Mouse (Mus musculus) gastrocnemius, postnatal 10 days (tissue): ENCODE measurements around the gene Synpo2l. TPM values are rescaled to one million over a fixed set of nuclear protein-coding genes. Genes with fewer than 3 reads are reported as not detected.

Experiments used
- DNase-seq: peaks from one replicate; pipeline ENCODE4 v3.0.0; 2021; ENCODE audit warnings: mixed read lengths
- total RNA-seq, 2 experiments: library from RNA; stranded (reverse); gene quantifications; 2 replicates each; pipeline ENCODE4 v1.2.3; 2021

The Synpo2l gene
- total RNA-seq, 2 experiments from 2014 or later: 238 to 251 TPM

DNA sequence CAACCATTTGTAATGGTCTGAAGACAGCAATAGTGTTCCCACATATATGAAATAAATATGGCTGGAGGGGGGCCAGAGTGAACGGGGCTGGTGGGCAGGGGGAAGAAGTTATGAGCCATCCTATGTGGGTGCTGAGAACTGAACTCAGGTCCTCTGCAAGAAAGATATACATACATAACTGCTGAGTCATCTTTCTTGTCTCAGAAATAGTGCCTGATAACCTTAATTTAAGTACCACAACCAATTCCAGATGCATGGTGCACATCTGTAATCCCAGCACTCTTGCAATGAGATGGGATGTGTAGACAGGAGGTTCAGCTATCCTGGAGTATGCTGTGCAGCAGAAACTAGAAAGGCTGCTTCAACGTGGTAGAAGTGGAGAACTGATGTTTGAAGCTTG lies 13.6 kb upstream of the Synpo2l start:
- no peak for DNase-seq

DNA sequence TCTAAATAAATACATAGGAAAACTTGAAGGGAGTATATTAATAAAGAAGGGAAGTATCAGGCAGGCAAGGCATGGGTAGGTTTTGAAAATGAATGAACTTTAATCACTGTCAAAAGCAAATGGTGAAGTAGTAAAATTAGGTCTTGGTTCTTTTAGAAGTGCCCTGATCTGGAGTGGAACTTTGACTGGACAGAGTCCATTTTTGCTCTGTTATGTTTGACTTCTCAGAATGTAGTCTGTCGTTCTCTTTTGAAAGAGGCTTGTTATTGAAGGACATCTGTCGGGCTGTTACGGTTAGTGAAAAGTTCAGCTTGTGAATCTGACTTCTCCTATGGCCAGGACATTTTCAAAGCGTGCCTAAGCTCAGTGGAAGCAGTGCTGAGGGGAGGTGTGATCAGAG lies 9.8 kb upstream of the Synpo2l start:
- DNase-seq: no peak

DNA sequence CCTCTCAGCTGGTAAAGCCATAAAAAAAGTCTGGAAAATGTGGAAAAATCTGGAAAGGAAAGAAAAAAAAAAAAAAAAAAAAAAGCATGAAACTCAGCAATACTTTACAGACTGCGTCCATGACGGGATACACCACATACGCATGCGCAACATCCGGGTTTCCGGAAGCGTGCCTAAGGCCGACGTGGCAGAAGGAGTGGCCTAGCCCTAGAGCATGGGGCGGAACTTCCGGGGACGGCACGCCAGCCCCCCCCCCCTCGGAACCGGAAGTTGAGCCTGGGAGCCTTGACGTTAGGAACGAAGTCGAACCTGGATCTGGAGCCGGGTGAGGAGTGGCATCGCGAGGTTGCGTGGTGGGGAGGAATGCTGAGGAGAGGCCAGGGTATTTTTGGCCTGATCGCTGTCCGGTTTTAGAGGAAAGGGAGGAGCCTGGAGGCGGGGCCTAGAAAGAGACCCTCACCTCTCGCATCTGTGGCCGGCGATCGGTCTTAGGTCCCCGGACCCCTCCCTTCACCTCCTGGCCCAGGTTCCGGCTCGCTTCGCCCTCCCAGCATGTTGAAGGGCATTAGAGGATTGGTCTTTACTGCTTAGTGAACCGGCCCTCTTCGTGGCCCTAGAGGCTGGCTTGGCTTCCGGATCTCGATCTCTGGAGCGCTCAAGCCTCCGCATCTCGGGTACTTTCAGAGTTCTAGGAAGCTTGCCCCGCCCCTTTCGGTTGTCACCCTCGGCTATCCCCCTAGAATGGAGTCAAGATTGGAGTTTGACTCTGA lies 6.1 kb upstream of the Synpo2l start, which contains the start of gene Sec24c:
Gene Sec24c (plus strand): TSS at position 245 of the 770 bp plus-strand sequence.
- peak; percentile 100 for DNase-seq

DNA sequence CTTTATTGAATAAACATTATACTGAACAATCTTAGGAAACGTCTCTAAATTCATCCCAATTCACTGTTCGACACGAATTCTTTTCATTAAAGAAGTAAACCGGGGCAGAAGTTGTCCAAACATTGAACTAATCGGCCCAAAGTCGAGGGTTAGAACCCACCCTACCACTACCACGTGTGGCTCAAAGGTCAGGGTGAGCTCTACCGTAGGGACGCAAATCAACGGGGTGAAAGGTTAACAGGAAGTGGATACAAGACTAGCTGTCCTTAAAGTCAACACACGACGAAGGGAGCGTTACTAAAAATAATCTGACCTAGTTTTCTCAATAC lies 5.5 kb upstream of the Synpo2l start:
- DNase-seq: no peak

DNA sequence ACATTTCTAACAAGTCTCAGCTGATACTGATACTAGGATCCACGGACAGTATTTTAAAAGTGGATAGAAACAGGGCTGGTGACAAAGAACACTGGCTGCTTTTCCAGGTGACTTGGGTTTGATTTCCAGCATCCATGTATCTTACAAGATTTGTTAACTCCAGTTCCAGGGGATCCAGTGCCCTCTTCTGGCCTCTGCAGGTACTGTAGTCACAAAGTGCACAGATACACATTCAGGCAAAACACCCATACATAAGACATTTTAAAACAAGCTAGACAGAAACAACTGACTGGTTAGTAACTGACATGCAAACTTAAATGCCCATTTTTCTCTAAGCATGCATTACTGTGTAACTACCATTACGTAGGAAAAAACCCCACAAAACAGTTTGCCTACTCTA lies 4.8 kb upstream of the Synpo2l start:
- peak; percentile 44 for DNase-seq

DNA sequence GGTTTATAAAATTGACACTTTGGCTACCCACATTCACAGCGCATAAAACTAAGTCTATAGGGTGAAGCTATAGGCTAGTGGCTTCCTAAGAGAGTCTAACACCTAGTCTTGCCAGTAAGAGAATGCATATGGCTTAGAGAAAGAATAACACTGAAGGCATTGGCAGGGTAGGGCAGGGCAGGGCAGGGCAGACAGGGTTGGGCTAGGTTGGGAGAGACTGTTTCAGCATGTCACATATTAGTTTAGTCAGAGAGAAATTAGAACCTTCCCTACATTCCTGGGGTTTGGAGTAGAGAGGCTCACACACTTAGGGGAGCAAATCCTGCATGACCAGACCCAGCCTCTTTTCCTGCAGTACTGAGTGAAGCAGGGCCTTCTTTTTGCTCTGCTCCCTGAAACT lies 685 bp downstream of the Synpo2l start:
- DNase-seq: no peak

DNA sequence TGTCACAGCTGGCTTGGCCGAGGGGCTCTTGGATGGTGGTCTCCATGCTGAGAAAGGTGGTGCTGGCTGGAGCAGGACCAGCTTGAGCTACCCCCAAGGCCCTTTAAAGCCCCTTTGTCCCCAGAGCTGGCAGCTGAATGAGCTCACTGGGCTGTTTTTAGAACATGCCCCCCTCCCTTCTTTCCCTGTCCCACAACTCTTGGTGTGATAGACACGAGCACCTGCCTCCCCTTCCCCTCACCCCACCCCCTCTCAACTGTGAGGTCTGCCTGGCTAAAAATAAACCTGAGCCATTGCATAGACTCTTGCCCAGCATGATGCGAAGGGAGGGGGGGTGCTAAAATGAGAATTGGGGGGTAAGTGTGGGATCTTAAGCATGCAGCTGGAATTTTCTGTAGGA lies 3.7 kb downstream of the Synpo2l start:
- DNase-seq: peak; percentile 31

DNA sequence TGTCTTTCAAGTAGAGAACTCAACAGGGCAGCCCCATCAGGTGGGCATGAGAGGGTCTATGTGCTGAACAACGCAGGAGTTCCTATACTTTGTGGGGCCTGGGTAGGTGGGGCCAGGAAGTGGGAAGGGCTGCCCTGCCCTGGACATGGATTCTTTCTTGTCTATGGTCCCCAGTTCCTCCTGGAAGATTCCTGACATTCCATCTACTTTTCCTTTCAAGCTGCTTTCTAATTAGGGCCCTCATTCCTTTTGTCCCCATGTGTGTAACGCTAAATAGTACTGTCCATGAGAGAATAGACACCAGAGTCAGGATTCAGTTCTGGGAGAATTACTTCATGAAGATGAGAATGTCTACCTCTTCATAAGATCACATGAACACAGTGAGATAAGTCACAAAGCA lies 4.6 kb downstream of the Synpo2l start:
- no peak for DNase-seq

DNA sequence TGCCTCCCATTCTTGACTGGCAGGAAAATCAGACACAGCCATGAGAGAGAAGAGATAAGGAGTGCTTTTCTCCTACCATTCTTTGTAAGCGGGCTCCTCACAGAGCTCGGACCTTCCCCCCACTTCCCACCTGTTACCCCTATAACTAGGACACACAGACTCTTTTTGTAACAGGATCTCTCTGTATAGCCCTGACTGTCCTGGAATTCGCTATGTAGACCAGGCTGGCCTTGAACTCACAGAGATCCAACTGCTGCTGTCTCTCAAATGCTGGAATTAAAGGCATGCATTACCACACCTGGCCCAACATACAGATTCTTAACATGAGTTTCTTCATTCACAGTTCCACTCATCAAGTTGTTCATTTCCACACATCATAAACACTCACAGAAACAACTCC lies 5.4 kb downstream of the Synpo2l start:
- no peak for DNase-seq

DNA sequence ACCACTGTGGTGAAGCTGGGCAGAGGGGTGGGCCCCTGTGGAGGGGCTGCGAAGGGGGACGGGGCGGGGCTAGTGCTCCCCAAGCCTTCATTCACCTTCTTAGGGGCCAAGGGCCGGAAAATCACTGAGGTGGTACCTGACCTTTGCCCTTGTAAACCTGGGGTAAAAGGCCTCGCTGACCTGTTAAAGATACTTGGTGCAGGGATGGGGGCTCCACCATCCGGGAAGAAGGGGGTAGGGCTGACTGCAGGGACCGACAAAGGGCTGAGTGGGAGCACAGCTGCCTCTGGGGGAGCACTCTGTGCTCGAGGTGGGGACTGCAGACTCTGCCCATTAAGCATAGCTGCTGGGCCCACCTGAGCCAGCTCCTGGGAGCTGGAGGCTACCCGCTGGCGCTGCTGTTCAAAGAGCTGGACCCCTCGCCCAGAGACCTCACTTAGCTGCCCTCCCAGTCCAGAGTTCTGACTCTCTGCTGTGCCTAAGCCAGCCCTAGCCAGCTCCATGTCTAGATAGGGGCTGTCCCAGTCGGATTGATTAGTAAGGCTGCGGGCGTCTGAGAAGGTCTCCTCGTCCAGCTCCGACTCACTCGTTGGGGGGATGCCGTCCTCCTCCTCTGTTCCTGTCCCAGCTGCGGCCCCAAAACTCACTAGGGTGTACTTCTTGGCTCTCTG lies 6.4 kb downstream of the Synpo2l start:
- DNase-seq: peak; percentile 36

DNA sequence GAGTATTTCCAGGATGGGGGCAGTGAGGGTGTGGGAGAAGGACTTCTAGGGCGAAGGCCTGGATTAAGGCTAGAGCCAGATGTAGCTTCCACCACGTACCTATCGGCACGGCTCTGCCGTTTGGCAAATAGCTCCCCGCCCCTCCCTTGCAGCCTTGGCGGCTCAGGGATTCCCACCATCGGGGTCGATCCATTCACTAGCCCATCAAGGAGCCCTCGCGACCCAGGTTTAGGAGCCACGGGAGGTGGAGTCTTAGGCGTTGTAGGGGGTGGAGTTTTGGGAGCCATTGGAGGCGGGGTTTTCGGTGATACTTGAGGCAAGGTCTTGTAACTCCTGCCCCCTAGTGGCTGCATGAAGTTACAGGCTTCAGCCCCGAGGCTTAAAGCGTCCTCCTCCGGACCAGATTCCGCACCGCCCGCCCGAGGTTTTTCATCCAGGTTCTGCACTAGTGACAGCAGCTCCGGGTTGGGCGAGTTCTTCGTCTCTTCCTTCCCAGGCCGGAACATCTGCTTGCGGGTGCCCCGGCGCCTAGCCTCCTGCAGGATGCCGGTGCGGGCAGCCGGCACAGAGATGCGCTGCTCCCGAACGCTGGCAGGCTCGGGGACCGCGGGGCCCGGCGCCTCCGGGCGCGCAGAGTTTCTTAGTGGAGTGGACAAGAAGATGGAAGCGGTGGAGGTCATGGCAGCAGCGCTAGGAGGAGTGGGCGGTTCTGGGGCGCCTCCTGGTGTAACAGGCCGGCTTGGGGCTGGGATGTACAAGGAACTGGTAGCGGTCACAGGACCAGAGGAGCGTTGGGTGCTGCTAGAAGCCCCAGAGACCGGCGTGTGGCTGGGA lies 7.1 kb downstream of the Synpo2l start:
- peak; percentile 90 for DNase-seq

DNA sequence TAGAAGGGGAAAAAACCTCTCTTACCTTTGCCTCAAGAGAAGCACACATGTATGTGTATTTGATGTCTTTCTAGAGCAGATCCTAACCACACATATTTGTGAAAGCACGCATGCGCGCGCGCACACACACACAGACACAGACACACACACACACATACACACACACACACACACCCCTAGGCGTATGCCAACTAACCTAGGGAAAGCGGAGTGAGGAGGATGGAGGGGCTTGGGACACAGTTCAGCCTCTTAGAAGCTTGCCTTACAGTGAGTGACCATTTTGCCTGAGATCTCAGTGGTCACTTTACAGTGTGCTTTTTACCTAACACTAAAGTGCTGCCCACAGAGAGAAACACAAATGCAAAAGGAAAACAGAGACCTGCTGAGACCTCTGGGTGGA lies 8.5 kb downstream of the Synpo2l start:
- no peak for DNase-seq

DNA sequence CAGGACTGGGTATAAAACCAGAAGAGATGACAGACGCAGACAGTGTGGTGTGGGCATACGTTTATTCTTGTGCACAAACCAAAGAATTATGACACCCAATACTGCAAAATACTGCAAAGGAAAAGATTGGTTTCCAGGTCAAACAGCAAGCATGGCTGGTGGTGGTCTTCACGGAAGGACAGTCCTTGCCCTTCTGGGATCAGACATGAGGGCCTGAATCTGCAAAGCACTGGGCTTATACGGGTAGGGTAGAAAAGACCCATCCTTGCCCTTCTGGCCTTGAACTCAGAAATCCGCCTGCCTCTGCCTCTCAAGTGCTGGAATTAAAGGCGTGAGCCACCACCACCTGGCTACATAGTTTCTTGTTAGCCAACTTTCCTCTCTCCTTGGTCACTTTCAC lies 9.3 kb downstream of the Synpo2l start:
- DNase-seq: no peak

DNA sequence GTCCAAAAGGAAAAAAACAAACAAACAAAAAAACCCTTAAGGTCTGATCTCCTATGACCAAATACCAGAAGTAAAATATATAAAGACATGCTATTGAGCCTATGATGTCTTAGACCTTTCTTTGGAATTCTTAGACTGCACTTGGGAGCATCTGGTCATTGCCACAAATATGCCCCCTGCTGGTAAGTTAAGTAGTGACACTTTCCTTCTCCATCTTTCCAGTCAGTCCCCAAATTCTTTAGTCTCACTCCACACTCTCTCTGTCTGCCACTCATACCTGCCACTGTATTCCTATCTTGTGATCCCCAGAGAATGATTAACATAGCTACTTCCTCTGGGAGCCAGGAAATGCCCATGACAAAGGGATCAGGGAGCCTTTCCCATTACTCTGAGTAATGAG lies 9.8 kb downstream of the Synpo2l start:
- no peak for DNase-seq

DNA sequence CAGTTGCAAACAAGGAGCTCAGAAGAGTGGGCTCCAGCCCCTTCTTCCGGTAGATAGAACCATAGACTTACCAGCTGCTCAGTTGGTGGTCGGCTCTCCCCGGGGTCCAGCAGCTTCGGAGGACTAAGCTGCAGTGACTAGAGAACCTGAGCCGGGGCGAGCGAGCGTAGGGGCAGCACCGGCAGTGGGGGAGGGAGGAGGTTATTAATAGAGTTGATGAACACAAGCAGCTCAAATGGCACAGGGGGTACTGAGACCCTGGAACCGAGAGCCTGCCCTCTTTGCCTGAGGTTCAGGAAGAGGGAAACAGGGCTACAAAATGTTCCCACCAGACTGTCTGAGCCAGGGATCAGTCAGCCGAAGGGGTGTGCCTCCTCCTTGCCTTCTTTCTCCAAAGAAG lies 11.8 kb downstream of the Synpo2l start, which contains the start of gene Myoz1:
Gene Myoz1 (minus strand): TSS at position 180 of the 400 bp plus-strand sequence.
- DNase-seq: peak; percentile 34

DNA sequence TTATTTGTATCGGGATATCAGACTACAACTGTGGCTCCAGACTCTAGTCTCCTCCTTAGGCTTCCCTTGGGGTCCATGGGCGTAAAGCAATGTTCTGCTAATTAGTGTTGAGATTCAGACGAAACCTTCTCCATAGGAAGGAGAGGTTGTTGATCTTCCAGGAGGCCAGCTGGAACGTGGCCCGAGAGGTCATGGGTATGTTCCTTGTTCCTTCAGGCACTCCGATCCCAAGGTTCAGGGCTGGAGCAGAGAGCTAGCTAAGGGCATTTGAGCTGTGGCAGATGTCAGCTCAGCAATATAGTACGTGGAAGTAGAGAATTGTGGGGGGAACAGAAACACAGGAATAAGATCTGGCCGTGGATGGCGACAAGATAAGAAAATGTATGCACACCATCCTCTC lies 12.4 kb downstream of the Synpo2l start:
- peak; percentile 50 for DNase-seq

DNA sequence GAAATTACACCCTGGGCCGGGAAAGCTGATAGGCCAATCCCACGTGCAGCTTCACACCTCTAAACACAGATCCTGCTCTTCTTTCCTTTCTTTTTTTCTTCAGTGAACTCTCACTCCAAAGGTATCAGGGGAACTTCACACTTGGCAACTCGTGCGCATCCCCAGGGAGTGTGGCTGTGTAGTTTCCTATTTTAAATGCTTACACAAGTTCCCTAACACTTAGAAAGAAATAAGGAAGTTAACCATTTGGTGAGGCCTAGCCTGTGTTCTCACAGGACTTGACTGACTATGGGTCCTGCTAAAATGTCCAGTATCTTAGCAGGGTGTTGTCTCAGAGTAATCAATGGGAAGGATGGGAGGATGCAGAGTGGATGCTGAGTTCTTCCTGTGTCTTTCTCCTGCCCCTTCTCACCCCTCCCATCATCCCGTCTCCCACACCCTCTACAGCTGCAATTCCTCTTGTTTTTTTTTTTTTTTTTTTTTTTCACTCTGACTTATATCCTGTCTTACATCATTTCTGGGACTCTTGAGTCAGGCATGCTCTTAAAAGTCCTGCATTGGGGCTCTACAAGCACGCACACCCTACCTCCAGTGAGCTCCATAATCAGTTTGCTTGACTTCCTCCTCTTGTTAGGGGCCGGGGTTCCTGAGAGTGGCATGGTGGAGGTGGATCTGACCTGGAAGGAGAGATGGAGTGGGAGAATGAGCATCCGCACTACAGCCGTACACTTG lies 13.3 kb downstream of the Synpo2l start:
- no peak for DNase-seq

DNA sequence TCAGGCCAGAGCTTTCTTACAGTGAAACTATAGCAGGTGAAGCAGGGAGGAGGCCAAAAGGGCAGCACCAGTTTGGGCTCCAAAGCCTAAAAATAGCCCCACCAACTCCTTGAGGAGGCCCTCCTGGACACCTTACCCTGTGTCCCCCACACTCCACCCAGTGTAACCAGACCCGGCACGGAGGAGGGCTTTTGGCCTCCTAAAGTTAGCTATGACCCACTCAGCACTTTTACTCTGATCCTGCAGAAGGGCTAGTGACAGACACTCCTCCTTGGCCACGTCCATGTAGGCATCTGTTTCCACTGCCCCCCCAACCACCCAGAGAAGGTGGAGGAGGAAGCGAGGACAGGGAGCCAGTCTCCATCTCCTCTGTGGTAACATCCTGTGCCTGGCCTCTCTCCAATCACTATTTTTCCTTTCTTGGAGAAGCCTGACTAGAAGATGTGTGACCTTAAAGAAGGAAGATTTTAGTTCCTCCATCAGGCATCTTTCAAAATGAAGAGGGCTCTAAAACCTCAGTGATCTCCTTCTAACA lies 16.4 kb downstream of the Synpo2l start:
- peak; percentile 38 for DNase-seq

DNA sequence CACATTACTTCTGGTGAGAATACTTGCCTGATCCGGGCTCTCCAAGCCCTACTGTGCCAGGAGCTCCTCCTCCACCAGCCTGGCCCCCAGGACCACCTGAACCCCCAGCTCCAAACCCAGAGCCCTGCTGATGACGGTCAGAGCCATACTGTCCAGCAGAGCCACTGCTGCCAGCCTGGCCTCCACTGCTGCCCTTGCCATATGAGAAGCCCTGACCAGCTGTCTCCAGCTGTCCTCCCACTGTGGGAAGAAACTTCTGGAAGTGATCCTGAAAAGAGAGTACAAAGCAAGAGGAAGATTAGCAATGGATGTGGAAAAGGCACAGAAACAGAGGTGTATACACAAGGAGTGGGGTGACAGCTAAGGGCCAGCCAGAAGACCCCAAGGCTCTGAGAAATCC lies 17.2 kb downstream of the Synpo2l start:
- DNase-seq: peak; percentile 37

DNA sequence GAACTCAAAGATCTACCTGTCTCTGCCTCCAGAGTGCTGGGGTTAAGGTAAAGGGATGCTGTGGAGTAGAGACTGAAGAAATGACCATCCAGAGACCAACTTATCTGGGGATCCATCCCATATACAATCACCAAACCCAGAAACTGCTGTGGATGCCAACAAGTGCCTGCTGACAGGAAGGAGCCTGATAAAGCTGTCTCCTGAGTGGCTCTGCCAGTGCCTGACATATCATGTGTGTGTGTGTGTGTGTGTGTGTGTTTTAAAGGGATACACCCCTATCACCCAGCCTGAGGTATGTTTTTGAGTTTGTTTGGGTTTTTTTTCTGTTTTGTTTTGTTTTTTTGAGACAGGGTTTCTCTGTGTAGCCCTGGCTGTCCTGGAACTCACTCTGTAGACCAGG lies 21.8 kb downstream of the Synpo2l start:
- DNase-seq: no peak

DNA sequence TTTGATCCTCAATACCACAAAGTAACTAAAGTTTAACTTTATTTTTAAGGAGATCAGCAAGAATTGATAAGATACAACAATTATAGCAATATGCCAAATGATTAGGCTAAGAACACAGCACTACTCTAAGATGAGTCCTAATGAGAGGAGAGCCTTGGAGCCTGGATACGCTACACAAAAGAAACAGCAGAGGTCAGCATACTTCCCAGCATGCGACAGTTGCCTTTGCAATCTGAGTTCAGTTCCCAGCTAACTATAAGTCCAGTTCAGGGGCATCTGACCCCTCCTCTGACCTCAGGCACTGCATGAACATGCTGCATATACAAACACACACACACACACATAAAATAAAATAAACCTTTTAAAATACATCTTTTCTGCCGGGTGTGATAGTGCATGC lies 22.6 kb downstream of the Synpo2l start:
- no peak for DNase-seq

DNA sequence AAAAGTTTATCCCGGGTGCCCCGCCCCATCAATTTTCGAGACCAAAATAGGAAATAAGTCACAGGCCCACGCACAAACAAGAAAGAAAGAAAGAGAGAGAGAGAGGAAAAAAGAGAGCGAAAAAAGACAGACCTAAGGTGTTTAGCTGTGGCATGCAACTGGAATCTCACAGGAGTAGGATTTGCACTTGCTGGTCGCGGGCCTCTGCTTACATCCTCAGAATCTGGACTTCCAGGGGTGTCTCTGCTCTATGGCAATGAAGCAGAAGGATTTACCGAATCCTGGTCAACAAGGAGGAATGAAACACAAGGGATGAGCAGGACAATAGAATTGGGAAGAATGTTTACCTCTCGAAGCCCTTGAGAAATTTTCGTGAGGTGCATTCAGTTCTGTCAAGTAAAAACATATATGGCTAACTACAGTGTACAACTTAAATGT lies 26.7 kb downstream of the Synpo2l start:
- DNase-seq: no peak
